Mouse (Mus musculus): ENCODE measurements around the gene Sacs. TPM values are rescaled to one million over a fixed set of nuclear protein-coding genes. Genes with fewer than 3 reads are reported as not detected.
"Not testable (repeated sequence)": the region's sequence is repeated elsewhere in the genome, so short reads cannot be mapped to it uniquely, and the experiment has no call there.

The Sacs gene
- polyA plus RNA-seq, 2 experiments, result 1.5 to 1.9 TPM

- TF ChIP-seq EP300 (IDR thresholded peaks at IDR 0.05; ENCODE audit: low read depth) (no peak), CTCF (IDR thresholded peaks at IDR 0.05; ENCODE audit: low read depth) (no peak)
- Histone ChIP-seq H3K9me3 (ENCODE audit: control insufficient read depth, low read length) (no peaks in the 10 kb centered on the region), H3K27ac (no peak overlapping the region), H3K4me1 (replicated peaks; ENCODE audit: control insufficient read depth in 2 of 2, insufficient read depth in 2 of 2, low read length in 1 of 2) (no peaks in the 10 kb centered on the region), H3K4me3 (ENCODE audit: insufficient read depth in 1 of 2, low read depth in 2 of 2, low read length in 2 of 2) (no peak overlapping the region), H3K4me2 (ENCODE audit: low read depth) (no peak overlapping the region), H3K27me3 (ENCODE audit: control insufficient read depth, insufficient read depth, low read length) (peaks cover 9% of the 10 kb centered on the region), H3K36me3 (replicated peaks; ENCODE audit: control insufficient read depth, insufficient read depth, low read depth) (no peaks in the 10 kb centered on the region), H3K9ac (replicated peaks) (no peak overlapping the region)
- ATAC-seq (ENCODE audit: insufficient read depth) (no peak), DNase-seq (ENCODE audit: low read depth in 3 of 3, low spot score in 3 of 3) (no peak)
- 60% methylated on average over 8 of the region's 8 CpGs for WGBS (ENCODE audit: insufficient replicate concordance)
These were observed 5.1 kb downstream of the Sacs start for GRCm38 (mm10) chr14:61143358-61143757.

DNA sequence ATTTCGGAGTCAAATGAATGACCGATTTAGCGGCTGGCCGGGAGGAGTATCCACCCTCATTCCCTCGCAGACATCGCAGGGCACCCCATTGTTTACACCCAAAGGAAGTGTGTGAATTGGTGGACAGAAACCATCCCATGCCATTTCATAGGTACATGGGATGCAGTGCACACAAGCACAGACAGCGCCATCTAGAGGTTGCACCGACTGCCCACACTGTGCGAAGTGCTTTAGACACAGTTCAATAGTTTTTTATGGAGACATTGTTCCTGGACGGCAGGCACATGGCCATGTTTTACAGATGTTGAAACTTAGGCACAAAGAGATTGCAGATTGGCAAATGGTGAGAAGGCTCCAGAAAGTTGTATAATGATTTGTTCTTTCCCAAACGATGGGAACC is 5.6 kb downstream of the Sacs start:
- H3K4me3 ChIP-seq (ENCODE audit: insufficient read depth in 1 of 2, low read depth in 2 of 2, low read length in 2 of 2), result no peak overlapping the region
- H3K4me1 ChIP-seq (replicated peaks; ENCODE audit: control insufficient read depth in 2 of 2, insufficient read depth in 2 of 2, low read length in 1 of 2), result no peaks in the 10 kb centered on the region
- H3K4me2 ChIP-seq (ENCODE audit: low read depth), result no peak overlapping the region
- WGBS (ENCODE audit: insufficient replicate concordance), result 38% methylated on average over 11 of the region's 11 CpGs
- no peaks in the 10 kb centered on the region for H3K36me3 ChIP-seq (replicated peaks; ENCODE audit: control insufficient read depth, insufficient read depth, low read depth)
- no peak for ATAC-seq (ENCODE audit: insufficient read depth)
- TF ChIP-seq CTCF (IDR thresholded peaks at IDR 0.05; ENCODE audit: low read depth), result peak; percentile 84
- TF ChIP-seq EP300 (IDR thresholded peaks at IDR 0.05; ENCODE audit: low read depth), result no peak
- DNase-seq (ENCODE audit: low read depth in 3 of 3, low spot score in 3 of 3), result no peak
- no peak overlapping the region for H3K27ac ChIP-seq
- H3K27me3 ChIP-seq (ENCODE audit: control insufficient read depth, insufficient read depth, low read length), result peaks cover 5% of the 10 kb centered on the region; the same call in 1 of the 2 replicates
- H3K9ac ChIP-seq (replicated peaks), result no peak overlapping the region
- no peaks in the 10 kb centered on the region for H3K9me3 ChIP-seq (ENCODE audit: control insufficient read depth, low read length)

DNA sequence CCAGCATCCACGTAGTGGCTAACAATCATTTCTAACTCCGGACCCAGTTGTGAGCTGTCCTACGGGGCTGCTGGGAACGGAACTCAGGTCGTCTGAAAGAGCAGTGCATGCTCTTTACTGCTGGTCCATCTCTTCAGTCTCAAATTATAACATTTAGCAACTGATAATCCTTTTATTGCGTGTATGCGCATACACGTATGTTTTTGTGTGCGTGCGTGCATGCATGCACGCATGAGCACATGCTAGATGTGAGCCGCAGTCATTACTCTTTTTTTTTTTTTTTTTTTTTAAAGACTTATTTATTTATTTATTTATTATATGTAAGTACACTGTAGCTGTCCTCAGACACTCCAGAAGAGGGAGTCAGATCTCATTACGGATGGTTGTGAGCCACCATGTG is 12.2 kb downstream of the Sacs start:
- H3K36me3 ChIP-seq (replicated peaks; ENCODE audit: control insufficient read depth, insufficient read depth, low read depth); DNase-seq (ENCODE audit: low read depth in 3 of 3, low spot score in 3 of 3); ATAC-seq (ENCODE audit: insufficient read depth); H3K9ac ChIP-seq (replicated peaks); H3K27me3 ChIP-seq (ENCODE audit: control insufficient read depth, insufficient read depth, low read length); H3K4me3 ChIP-seq (ENCODE audit: insufficient read depth in 1 of 2, low read depth in 2 of 2, low read length in 2 of 2); H3K9me3 ChIP-seq (ENCODE audit: control insufficient read depth, low read length); H3K4me2 ChIP-seq (ENCODE audit: low read depth); H3K4me1 ChIP-seq (replicated peaks; ENCODE audit: control insufficient read depth in 2 of 2, insufficient read depth in 2 of 2, low read length in 1 of 2); H3K27ac ChIP-seq: not testable (repeated sequence)
- 79% methylated on average over 12 of the region's 13 CpGs for WGBS (ENCODE audit: insufficient replicate concordance)

GRCm38 (mm10) chr14:61154900-61155585 is 16.8 kb downstream of the Sacs start:
- no peak overlapping the region for H3K4me2 ChIP-seq (ENCODE audit: low read depth)
- no peak overlapping the region for H3K9ac ChIP-seq (replicated peaks)
- no peaks in the 10 kb centered on the region for H3K36me3 ChIP-seq (replicated peaks; ENCODE audit: control insufficient read depth, insufficient read depth, low read depth)
- ATAC-seq (ENCODE audit: insufficient read depth) (no peak), DNase-seq (ENCODE audit: low read depth in 3 of 3, low spot score in 3 of 3) (no peak)
- H3K9me3 ChIP-seq (ENCODE audit: control insufficient read depth, low read length), result no peaks in the 10 kb centered on the region
- H3K4me1 ChIP-seq (replicated peaks; ENCODE audit: control insufficient read depth in 2 of 2, insufficient read depth in 2 of 2, low read length in 1 of 2), result no peaks in the 10 kb centered on the region
- H3K4me3 ChIP-seq (ENCODE audit: insufficient read depth in 1 of 2, low read depth in 2 of 2, low read length in 2 of 2), result no peak overlapping the region
- 60% methylated on average over 6 of the region's 6 CpGs for WGBS (ENCODE audit: insufficient replicate concordance)
- TF ChIP-seq EP300 (IDR thresholded peaks at IDR 0.05; ENCODE audit: low read depth) (no peak), CTCF (IDR thresholded peaks at IDR 0.05; ENCODE audit: low read depth) (no peak)
- no peak overlapping the region for H3K27ac ChIP-seq
- no peaks in the 10 kb centered on the region for H3K27me3 ChIP-seq (ENCODE audit: control insufficient read depth, insufficient read depth, low read length)

DNA sequence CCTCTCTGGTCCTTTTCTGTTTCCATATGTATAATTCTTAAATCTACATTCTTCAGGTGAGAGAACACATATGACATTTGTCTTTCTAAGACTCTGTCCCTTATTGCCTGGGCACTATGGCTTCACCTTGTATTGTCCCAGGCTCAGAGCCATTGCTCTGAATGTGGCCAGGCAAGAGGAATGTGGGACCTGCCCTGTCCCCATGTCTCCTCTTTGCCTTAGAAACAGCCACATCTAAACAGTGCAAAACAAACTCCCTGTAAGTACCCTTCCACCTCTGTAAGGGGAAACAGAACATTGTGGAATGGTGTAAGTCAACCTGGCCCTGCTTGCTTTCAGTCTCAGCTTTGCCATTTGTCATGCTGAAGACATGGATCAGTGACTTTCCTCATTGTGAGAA is 17.4 kb downstream of the Sacs start:
- H3K27me3 ChIP-seq (ENCODE audit: control insufficient read depth, insufficient read depth, low read length), result no peaks in the 10 kb centered on the region
- no peak overlapping the region for H3K4me2 ChIP-seq (ENCODE audit: low read depth)
- H3K9ac ChIP-seq (replicated peaks), result no peak overlapping the region
- no peaks in the 10 kb centered on the region for H3K36me3 ChIP-seq (replicated peaks; ENCODE audit: control insufficient read depth, insufficient read depth, low read depth)
- no peak overlapping the region for H3K27ac ChIP-seq
- ATAC-seq (ENCODE audit: insufficient read depth) (no peak), DNase-seq (ENCODE audit: low read depth in 3 of 3, low spot score in 3 of 3) (no peak)
- no peaks in the 10 kb centered on the region for H3K4me1 ChIP-seq (replicated peaks; ENCODE audit: control insufficient read depth in 2 of 2, insufficient read depth in 2 of 2, low read length in 1 of 2)
- no peaks in the 10 kb centered on the region for H3K9me3 ChIP-seq (ENCODE audit: control insufficient read depth, low read length)
- TF ChIP-seq CTCF (IDR thresholded peaks at IDR 0.05; ENCODE audit: low read depth), result no peak
- no peak for TF ChIP-seq EP300 (IDR thresholded peaks at IDR 0.05; ENCODE audit: low read depth)
- no peak overlapping the region for H3K4me3 ChIP-seq (ENCODE audit: insufficient read depth in 1 of 2, low read depth in 2 of 2, low read length in 2 of 2)

GRCm38 (mm10) chr14:61157426-61157825 is 19.2 kb downstream of the Sacs start:
- H3K27me3 ChIP-seq (ENCODE audit: control insufficient read depth, insufficient read depth, low read length); H3K4me3 ChIP-seq (ENCODE audit: insufficient read depth in 1 of 2, low read depth in 2 of 2, low read length in 2 of 2); H3K27ac ChIP-seq; ATAC-seq (ENCODE audit: insufficient read depth); H3K4me2 ChIP-seq (ENCODE audit: low read depth); H3K9ac ChIP-seq (replicated peaks); DNase-seq (ENCODE audit: low read depth in 3 of 3, low spot score in 3 of 3); H3K4me1 ChIP-seq (replicated peaks; ENCODE audit: control insufficient read depth in 2 of 2, insufficient read depth in 2 of 2, low read length in 1 of 2); H3K36me3 ChIP-seq (replicated peaks; ENCODE audit: control insufficient read depth, insufficient read depth, low read depth); H3K9me3 ChIP-seq (ENCODE audit: control insufficient read depth, low read length): not testable (repeated sequence)
- 72% methylated on average over 4 of the region's 7 CpGs for WGBS (ENCODE audit: insufficient replicate concordance)

Data from liver, embryonic 14.5 days (tissue).